Mouse (Mus musculus) thymus, adult 2 months (tissue): Measurements from ENCODE around the gene Klhl9.

ENCODE experiments used
- CTCF ChIP-seq: fragments of 200-500 bp; IDR thresholded peaks from 2 replicates; pipeline ENCODE4 v1.5.1; 2012; ENCODE audit warnings: mild to moderate bottlenecking, control low read depth, low read length, moderate library complexity, borderline replicate concordance; ENCODE audit not compliant: control insufficient read depth, poor library complexity, insufficient read depth; ENCODE audit errors: extremely low read depth
- POLR2A ChIP-seq: fragments of 200-500 bp; IDR thresholded peaks from 2 replicates; pipeline ENCODE4 v1.6.1; 2012; ENCODE audit warnings: mild to moderate bottlenecking, low read length, control low read depth, moderate library complexity; ENCODE audit not compliant: control insufficient read depth, poor library complexity, insufficient read depth; ENCODE audit errors: extremely low read depth

GRCm38 (mm10) chr4:88723497-88724090 is 1.3 kb upstream of the Klhl9 start:
- no peak for TF ChIP-seq CTCF
- TF ChIP-seq POLR2A, result no peak
